Mouse (Mus musculus) ES-E14 (cell line): ENCODE data around the gene Terb2. TPM values are rescaled to one million over a fixed set of nuclear protein-coding genes. Genes with fewer than 3 reads are reported as not detected.

Source experiments
- DNase-seq: peaks from one replicate; pipeline ENCODE4 v3.0.0-alpha.2; 2013; ENCODE audit warnings: low read depth, low spot score
- H3K27ac ChIP-seq: 2 replicates; pipeline ENCODE4 v1.5.1; 2012; ENCODE audit warnings: low read depth, mild to moderate bottlenecking, low read length, moderate library complexity, mixed read lengths; ENCODE audit not compliant: poor library complexity, insufficient read depth, severe bottlenecking
- H3K36me3 ChIP-seq: 2 replicates; pipeline ENCODE4 v1.6.1; 2012; ENCODE audit warnings: mild to moderate bottlenecking, low read length, moderate library complexity, mixed read lengths; ENCODE audit not compliant: control insufficient read depth, poor library complexity, insufficient read depth, severe bottlenecking
- H3K4me1 ChIP-seq, 2 experiments: fragments of 150-350 bp in 1 of 2; sonication (generic) in 1 of 2; 2 replicates each; pipeline ENCODE4 v1.6.1; 2012; ENCODE audit warnings: low read length in 2 of 2, mild to moderate bottlenecking in 1 of 2, mixed read lengths in 1 of 2; ENCODE audit not compliant: control insufficient read depth in 2 of 2, insufficient read depth in 2 of 2, poor library complexity in 1 of 2
- H3K4me3 ChIP-seq, 2 experiments: fragments of 150-350 bp in 1 of 2; sonication (generic) in 1 of 2; 2 replicates each; pipeline ENCODE4 v1.5.1; 2012; ENCODE audit warnings: low read length in 2 of 2, low read depth in 1 of 2, mild to moderate bottlenecking in 1 of 2, mixed read lengths in 1 of 2; ENCODE audit not compliant: insufficient read depth in 1 of 2, poor library complexity in 1 of 2, severe bottlenecking in 1 of 2
- H3K9ac ChIP-seq: 2 replicates; pipeline ENCODE4 v1.6.1; 2012; ENCODE audit warnings: low read depth, mild to moderate bottlenecking, low read length, mixed read lengths; ENCODE audit not compliant: poor library complexity, insufficient read depth, severe bottlenecking
- H3K9me3 ChIP-seq: fragments of 150-350 bp; sonication (generic); 2 replicates; pipeline ENCODE4 v1.6.1; 2012; ENCODE audit warnings: low read depth, mild to moderate bottlenecking, low read length; ENCODE audit not compliant: control insufficient read depth, insufficient read depth
- CHD2 ChIP-seq: IDR thresholded peaks from 2 replicates; pipeline ENCODE4 v1.6.1; 2014; ENCODE audit warnings: mild to moderate bottlenecking, low read depth, low read length, inconsistent platforms
- HCFC1 ChIP-seq: IDR thresholded peaks from 2 replicates; pipeline ENCODE4 v1.6.1; 2012; ENCODE audit warnings: low read length, inconsistent platforms, borderline replicate concordance; ENCODE audit not compliant: insufficient read depth
- MAFK ChIP-seq: IDR thresholded peaks from 2 replicates; pipeline ENCODE4 v1.6.1; 2014; ENCODE audit warnings: mild to moderate bottlenecking, low read depth, low read length, inconsistent platforms; ENCODE audit not compliant: insufficient read depth
- ZC3H11A ChIP-seq: IDR thresholded peaks from 2 replicates; pipeline ENCODE4 v1.6.1; 2012; ENCODE audit warnings: low read depth, mild to moderate bottlenecking, inconsistent platforms, low read length, borderline replicate concordance
- ZNF384 ChIP-seq: IDR thresholded peaks from 2 replicates; pipeline ENCODE4 v1.6.1; 2012; ENCODE audit warnings: low read depth, low read length, inconsistent platforms
- in situ Hi-C, 2 experiments: fragments of 600-800 bp; cut with MboI; formaldehyde crosslinking; loops; one replicate each; pipeline ENCODE4 v1.15.1; 2025; ENCODE audit warnings: low sequenced_read_pairs in 2 of 2, inconsistent platforms in 1 of 2; ENCODE audit not compliant: unreplicated experiment in 2 of 2
- total RNA-seq: library from RNA; depleted of rRNA; stranded (reverse); fragments of 300-350 nt; gene quantifications from 2 replicates; pipeline ENCODE4 v1.2.3, GENCODE M21; 2012

Terb2 gene
- total RNA-seq, 1 experiment: 1.9 TPM

- Histone ChIP-seq H3K4me1 (peaks cover 5 to 8% of the 10 kb centered on the region in 2 experiments; a peak in 2 of 4 replicates), H3K9ac (no peak overlapping the region), H3K9me3 (no peaks in the 10 kb centered on the region), H3K36me3 (no peaks in the 10 kb centered on the region; the same call in 1 of the 2 replicates), H3K4me3 (no peak overlapping the region), H3K27ac (no peak overlapping the region)
- no peak for DNase-seq
- in situ Hi-C loops: no loop called here
- TF ChIP-seq ZNF384: no peak
- TF ChIP-seq CHD2: no peak
- no peak for TF ChIP-seq ZC3H11A
- no peak for TF ChIP-seq MAFK
- TF ChIP-seq HCFC1: no peak
Measured at GRCm38 (mm10) chr2:122231616-122232015, 45.5 kb downstream of the Terb2 start.

DNA sequence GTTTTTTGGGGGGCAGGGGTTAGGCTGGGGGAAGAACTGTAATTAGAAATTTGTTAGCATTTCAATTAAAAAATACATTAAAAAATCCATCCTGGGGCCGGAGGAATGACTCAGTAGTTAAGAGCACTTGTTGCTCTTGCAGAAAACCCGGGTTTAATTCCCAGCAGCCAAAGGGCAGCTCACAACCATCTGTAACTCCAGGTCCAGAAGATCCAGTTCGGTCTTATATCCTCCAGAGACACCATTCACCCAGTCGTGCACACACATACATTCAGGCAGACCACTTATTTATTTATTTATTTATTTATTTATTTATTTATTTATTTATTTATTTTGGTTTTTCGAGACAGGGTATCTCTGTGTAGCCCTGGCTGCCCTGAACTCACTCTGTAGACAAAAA lies 47.3 kb downstream of the Terb2 start:
- no peaks in the 10 kb centered on the region for H3K9me3 ChIP-seq
- peaks cover 5 to 8% of the 10 kb centered on the region in 2 experiments; a peak in 2 of 4 replicates for H3K4me1 ChIP-seq
- H3K36me3 ChIP-seq: no peaks in the 10 kb centered on the region; the same call in 1 of the 2 replicates
- H3K4me3 ChIP-seq: no peak overlapping the region; a peak in 1 of 4 replicates
- no peak for DNase-seq
- no peak overlapping the region for H3K9ac ChIP-seq
- H3K27ac ChIP-seq: no peak overlapping the region
- in situ Hi-C loops: no loop called here
- TF ChIP-seq HCFC1 (no peak), MAFK (no peak), CHD2 (no peak), ZC3H11A (no peak), ZNF384 (no peak)

- TF ChIP-seq ZC3H11A (no peak), ZNF384 (peak; percentile 42; the same call in 1 of the 2 replicates), CHD2 (no peak), MAFK (no peak)
- H3K9me3 ChIP-seq: no peaks in the 10 kb centered on the region
- no peak overlapping the region for H3K27ac ChIP-seq
- in situ Hi-C loops: no loop called here
- peaks cover 5 to 8% of the 10 kb centered on the region in 2 experiments; a peak in 2 of 4 replicates for H3K4me1 ChIP-seq
- peak overlapping the region; percentile 73 to 85 for H3K4me3 ChIP-seq
- peak; percentile 24 for DNase-seq
- no peaks in the 10 kb centered on the region; the same call in 1 of the 2 replicates for H3K36me3 ChIP-seq
- peak overlapping the region; percentile 61; the same call in 1 of the 2 replicates for H3K9ac ChIP-seq
Measured at GRCm38 (mm10) chr2:122233759-122234557, 47.9 kb downstream of the Terb2 start.

- Histone ChIP-seq H3K4me3 (peak within 1 kb of the TSS; percentile 73 to 85), H3K27ac (no peak within 1 kb of the TSS), H3K9ac (peak within 1 kb of the TSS; percentile 72), H3K9me3 (no peaks in the 10 kb centered on the region), H3K36me3 (no peaks in the 10 kb centered on the region; the same call in 1 of the 2 replicates), H3K4me1 (peaks cover 5 to 8% of the 10 kb centered on the region in 2 experiments; a peak in 2 of 4 replicates)
- TF ChIP-seq ZC3H11A: no peak
- no peak for TF ChIP-seq MAFK
- peak; percentile 70 for DNase-seq
- in situ Hi-C loops: no loop called here
Measured at GRCm38 (mm10) chr2:122234611-122235288, 48.7 kb downstream of the Terb2 start, which contains the start of gene Sord. Gene Sord (plus strand): TSS chr2:122234749.
